Mouse (Mus musculus) ES-Bruce4 (cell line): ENCODE results near the gene Hmgcs1. TPM values are rescaled to one million over a fixed set of nuclear protein-coding genes. Genes with fewer than 3 reads are reported as not detected.

Experiments
- H3K27ac ChIP-seq: 2 replicates; pipeline ENCODE4 v1.5.1; 2012; ENCODE audit warnings: low read length, inconsistent platforms; ENCODE audit not compliant: insufficient read depth
- H3K27me3 ChIP-seq: 2 replicates; pipeline ENCODE4 v1.6.1; 2012; ENCODE audit warnings: mild to moderate bottlenecking, low read length, inconsistent platforms; ENCODE audit not compliant: control insufficient read depth, poor library complexity, insufficient read depth, severe bottlenecking
- H3K36me3 ChIP-seq: 2 replicates; pipeline ENCODE4 v1.6.1; 2012; ENCODE audit warnings: inconsistent platforms, mild to moderate bottlenecking, low read length, moderate library complexity; ENCODE audit not compliant: control insufficient read depth, poor library complexity, insufficient read depth, severe bottlenecking
- H3K4me1 ChIP-seq: one replicate; pipeline ENCODE4 v1.8.1; 2011; ENCODE audit warnings: low read length; ENCODE audit not compliant: control insufficient read depth, insufficient read depth
- H3K4me3 ChIP-seq: 2 replicates; pipeline ENCODE4 v1.5.1; 2011; ENCODE audit warnings: low read depth, mild to moderate bottlenecking, low read length
- H3K9ac ChIP-seq: 2 replicates; pipeline ENCODE4 v1.6.1; 2012; ENCODE audit warnings: low read depth, mild to moderate bottlenecking, inconsistent platforms; ENCODE audit not compliant: poor library complexity, severe bottlenecking
- H3K9me3 ChIP-seq: replicated peaks from 2 replicates; pipeline ENCODE4 v1.6.1; 2012; ENCODE audit warnings: mild to moderate bottlenecking, low read length, inconsistent platforms; ENCODE audit not compliant: control insufficient read depth, poor library complexity, insufficient read depth, severe bottlenecking
- CTCF ChIP-seq: IDR thresholded peaks from one replicate; pipeline ENCODE4 v1.8.1; 2011; ENCODE audit warnings: low read depth, low read length
- EP300 ChIP-seq: IDR thresholded peaks from 2 replicates; pipeline ENCODE4 v1.6.1; 2011; ENCODE audit warnings: low read depth, low read length; ENCODE audit not compliant: insufficient read depth
- POLR2A ChIP-seq: IDR thresholded peaks from one replicate; pipeline ENCODE4 v1.8.1; 2011; ENCODE audit warnings: low read length; ENCODE audit not compliant: insufficient read depth
- polyA plus RNA-seq: library from polyadenylated mRNA; stranded (reverse); fragments of >200 nt; gene quantifications from 2 replicates; pipeline ENCODE4 v1.2.4, GENCODE M21; 2011; ENCODE audit warnings: low read depth; ENCODE audit not compliant: missing spikeins, insufficient read depth, insufficient read length

The Hmgcs1 gene
- polyA plus RNA-seq, 1 experiment, result 300 TPM

- Histone ChIP-seq H3K27ac (no peak overlapping the region), H3K4me1 (no peaks in the 10 kb centered on the region), H3K4me3 (no peak overlapping the region), H3K9ac (no peak overlapping the region), H3K36me3 (no peaks in the 10 kb centered on the region), H3K27me3 (peaks cover 1% of the 10 kb centered on the region; the same call in 1 of the 2 replicates), H3K9me3 (no peaks in the 10 kb centered on the region)
- TF ChIP-seq EP300 (no peak), POLR2A (no peak), CTCF (no peak)
These were observed 39.2 kb downstream of the Hmgcs1 start for GRCm38 (mm10) chr13:119729406-119729805.

- no peaks in the 10 kb centered on the region for H3K36me3 ChIP-seq
- no peak overlapping the region for H3K27ac ChIP-seq
- TF ChIP-seq POLR2A, result no peak
- TF ChIP-seq CTCF, result no peak
- TF ChIP-seq EP300, result no peak
- H3K4me3 ChIP-seq, result no peak overlapping the region
- no peak overlapping the region for H3K9ac ChIP-seq
- no peaks in the 10 kb centered on the region for H3K9me3 ChIP-seq
- H3K4me1 ChIP-seq, result no peaks in the 10 kb centered on the region
- peaks cover 1% of the 10 kb centered on the region; the same call in 1 of the 2 replicates for H3K27me3 ChIP-seq
These were observed 41.3 kb downstream of the Hmgcs1 start for GRCm38 (mm10) chr13:119731448-119731847.

GRCm38 (mm10) chr13:119741390-119742237 lies 51.4 kb downstream of the Hmgcs1 start:
- TF ChIP-seq EP300 (no peak), POLR2A (no peak), CTCF (no peak)
- Histone ChIP-seq H3K27me3 (no peaks in the 10 kb centered on the region), H3K4me1 (no peaks in the 10 kb centered on the region), H3K9me3 (no peaks in the 10 kb centered on the region), H3K27ac (peak overlapping the region; percentile 59), H3K36me3 (no peaks in the 10 kb centered on the region), H3K4me3 (peak overlapping the region; percentile 45), H3K9ac (peak overlapping the region; percentile 45; the same call in 1 of the 2 replicates)

- Histone ChIP-seq H3K4me1 (no peaks in the 10 kb centered on the region), H3K36me3 (no peaks in the 10 kb centered on the region), H3K27ac (no peak overlapping the region), H3K9me3 (no peaks in the 10 kb centered on the region), H3K4me3 (no peak overlapping the region), H3K27me3 (no peaks in the 10 kb centered on the region), H3K9ac (no peak overlapping the region)
- TF ChIP-seq POLR2A (no peak), EP300 (no peak), CTCF (no peak)
These were observed 52.7 kb downstream of the Hmgcs1 start for GRCm38 (mm10) chr13:119742711-119743415.

GRCm38 (mm10) chr13:119743470-119743869 lies 53.3 kb downstream of the Hmgcs1 start:
- Histone ChIP-seq H3K27ac (no peak overlapping the region), H3K4me1 (no peaks in the 10 kb centered on the region)
- no peak for TF ChIP-seq POLR2A
- no peak for TF ChIP-seq EP300
- no peak for TF ChIP-seq CTCF

More at GRCm38 (mm10) chr13:119743470-119743869, 53.3 kb downstream of the Hmgcs1 start:
- no peak overlapping the region for H3K4me3 ChIP-seq
- H3K9ac ChIP-seq, result no peak overlapping the region
- no peaks in the 10 kb centered on the region for H3K9me3 ChIP-seq
- H3K36me3 ChIP-seq, result no peaks in the 10 kb centered on the region
- H3K27me3 ChIP-seq, result no peaks in the 10 kb centered on the region
